Mouse (Mus musculus) heart, adult 18-20 months (tissue): ENCODE results near the gene Dnajc5. TPM values are rescaled to one million over a fixed set of nuclear protein-coding genes. Genes with fewer than 3 reads are reported as not detected.
A peak's percentile ranks its signal among the peaks of the same experiment; 100 is the strongest.

Experiments used
- DNase-seq, 2 experiments: peaks; one replicate each; pipeline ENCODE4 v3.0.0; 2021 to 2022; ENCODE audit warnings: mixed read lengths in 1 of 2
- total RNA-seq, 2 experiments: library from RNA; stranded (reverse); gene quantifications; 2 replicates each; pipeline ENCODE4 v1.2.3; 2021

Dnajc5 gene
- total RNA-seq, 2 experiments from 2014 or later: 59.0 to 64.0 TPM

DNA sequence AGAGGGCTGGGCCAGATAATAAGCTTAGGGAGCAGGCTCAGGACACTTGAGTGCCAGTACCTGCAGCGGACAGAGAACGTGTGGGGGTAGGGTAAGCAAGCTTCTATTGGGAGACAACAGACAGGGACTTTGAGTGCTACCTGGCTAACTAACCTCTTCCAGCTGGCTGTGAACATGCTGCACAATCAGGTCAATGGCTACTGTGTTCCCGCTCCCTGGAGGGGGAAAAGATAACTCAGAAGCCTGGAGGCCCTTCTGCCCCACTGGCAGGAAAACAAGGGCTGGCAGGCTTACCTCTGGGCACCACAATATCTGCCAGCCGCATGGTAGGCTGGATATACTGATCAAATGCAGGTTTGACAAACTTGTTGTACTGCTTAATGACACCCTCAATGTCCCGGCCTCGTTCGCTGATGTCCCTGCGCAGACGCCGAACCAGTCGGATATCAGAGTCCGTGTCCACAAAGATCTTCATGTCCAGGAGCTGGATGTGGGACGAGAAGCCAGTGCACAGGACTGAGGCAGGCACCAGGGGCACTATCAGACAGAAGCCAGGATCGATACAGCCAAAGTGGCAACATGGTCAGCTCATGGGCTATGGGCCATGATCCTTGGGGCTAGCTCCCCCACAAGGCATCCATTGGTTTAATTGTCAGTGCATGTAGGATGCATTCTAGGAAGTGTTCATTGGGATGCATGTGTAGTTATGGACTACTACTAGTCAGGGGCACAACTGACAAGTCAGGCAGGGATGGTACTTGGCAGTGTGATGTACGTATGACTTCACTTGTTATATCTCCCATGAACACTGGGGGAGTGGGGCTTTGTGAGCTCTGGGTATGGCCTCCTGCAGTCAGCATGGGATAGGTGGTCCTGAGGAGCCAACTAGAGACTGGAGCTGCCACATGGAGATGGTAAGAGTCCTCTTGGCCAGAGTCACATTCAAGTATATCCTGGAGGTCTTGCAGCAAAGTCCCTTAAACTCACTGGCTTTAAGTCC lies 52.9 kb downstream of the Dnajc5 start:
- peak; percentile 53 to 75 for DNase-seq

- no peak for DNase-seq
These were observed 53.7 kb downstream of the Dnajc5 start for GRCm38 (mm10) chr2:181573961-181574360.

DNA sequence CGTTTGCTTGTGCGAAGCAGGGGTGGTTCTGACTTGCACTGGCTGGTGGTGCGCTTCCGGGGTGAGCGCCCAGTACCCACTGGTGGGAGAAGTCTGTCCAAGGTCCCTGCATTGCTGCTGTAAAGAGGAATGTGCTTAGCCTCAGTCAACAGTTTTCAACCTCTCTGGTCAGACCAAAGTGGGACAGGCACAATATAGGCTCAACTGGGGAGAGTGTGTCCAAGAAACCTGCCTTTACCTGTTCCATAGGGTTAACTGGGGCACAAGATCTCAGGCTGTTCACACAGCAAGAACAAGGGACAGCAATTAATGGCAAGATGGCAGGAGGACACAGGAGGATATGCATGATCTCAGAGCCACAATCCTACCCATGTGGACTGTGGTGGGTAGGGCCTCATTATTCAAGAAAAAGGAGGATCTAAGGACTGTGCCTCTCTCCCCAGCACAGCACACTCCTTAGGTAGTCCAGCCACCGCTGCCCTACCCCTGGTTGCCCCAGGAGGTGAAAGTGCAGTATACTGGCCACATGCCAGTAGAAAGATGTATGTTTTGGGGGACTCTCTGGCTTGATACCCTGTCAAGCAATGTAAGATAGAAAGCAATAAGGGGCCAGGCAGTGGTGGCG lies 54.7 kb downstream of the Dnajc5 start:
- DNase-seq: no peak

DNA sequence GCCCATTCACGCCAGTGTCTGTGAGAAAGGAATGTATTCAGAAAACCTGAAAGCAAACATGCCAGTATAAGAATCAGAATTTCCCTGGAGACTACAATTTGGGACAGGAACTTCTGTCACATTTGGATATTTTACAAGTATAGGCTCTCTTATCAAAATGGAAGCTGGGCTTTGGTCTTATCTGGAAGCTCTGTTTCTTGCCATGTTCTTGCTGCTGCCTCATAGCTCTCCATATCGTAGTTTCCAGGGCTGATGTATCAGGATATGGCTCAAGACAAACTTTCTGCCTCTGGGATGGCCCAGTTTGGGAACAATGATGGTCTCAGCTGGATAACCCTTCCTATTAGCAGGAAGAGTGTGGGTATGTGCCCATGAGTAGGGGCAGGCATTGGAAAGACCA lies 56.3 kb downstream of the Dnajc5 start:
- DNase-seq: no peak

- DNase-seq: no peak
These were observed 56.8 kb downstream of the Dnajc5 start for GRCm38 (mm10) chr2:181577126-181577525.

- no peak for DNase-seq
These were observed 57.8 kb downstream of the Dnajc5 start for GRCm38 (mm10) chr2:181577981-181578581.

DNA sequence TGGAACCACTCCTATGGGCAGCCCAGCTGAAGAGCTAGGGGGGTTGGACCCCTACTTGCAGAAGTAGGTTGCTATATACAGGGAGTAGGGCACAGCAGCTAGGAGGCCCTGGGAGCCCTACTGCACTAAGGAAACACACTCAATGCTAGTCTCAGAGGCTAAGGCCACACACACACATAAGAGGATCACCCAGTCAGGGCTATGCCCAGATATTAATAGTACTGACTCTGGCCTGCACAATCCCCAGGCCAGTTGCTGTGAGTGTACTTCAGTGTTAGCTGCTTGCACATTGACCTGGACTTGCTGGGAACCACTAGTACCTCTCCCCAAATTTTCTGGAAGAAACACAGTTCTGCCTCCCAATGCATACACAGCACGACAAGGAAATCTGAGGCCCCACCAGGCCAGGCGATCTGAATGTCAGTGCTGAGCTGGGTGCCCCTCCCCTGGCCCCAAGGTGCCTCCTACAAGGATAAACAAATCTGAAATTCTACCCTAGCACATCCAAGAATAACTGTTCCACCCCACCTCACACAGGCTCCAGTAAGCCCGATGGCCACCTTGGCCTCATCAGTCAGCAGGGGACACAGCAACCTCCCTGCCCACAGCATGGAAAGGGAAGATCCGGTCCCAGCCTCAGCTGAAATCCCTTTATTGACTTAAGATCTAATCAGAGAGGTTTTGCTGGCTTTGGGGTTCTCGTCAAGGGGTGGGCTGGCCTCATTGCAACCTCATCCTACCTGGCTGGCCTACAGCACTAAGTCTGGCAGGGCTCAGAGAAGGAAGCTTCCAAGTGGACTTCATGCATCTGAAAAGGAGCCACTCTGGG lies 58.7 kb downstream of the Dnajc5 start:
- DNase-seq: no peak

GRCm38 (mm10) chr2:181579681-181580080 lies 59.4 kb downstream of the Dnajc5 start:
- DNase-seq: no peak

- DNase-seq: no peak
These were observed 60.0 kb downstream of the Dnajc5 start for GRCm38 (mm10) chr2:181580131-181580772.

DNA sequence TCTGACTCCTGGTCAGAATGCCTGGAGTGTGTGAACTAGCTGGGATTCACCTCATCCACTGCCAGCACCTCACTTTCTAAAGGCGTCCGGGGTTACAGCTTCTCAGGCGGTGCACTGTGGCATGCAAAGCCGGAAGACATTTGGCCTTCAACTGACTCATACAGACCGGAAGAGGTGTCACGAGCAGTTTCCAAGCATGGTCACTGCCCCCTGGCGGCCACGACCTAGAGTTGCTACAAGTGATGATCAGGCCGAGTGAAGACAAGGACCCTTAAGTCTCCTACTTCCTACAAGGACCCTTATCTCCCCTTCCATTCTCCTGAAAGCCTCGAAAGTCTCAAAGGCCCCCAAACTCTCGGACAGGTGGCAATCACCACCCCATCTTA lies 60.7 kb downstream of the Dnajc5 start:
- DNase-seq: peak; percentile 86 to 91

DNA sequence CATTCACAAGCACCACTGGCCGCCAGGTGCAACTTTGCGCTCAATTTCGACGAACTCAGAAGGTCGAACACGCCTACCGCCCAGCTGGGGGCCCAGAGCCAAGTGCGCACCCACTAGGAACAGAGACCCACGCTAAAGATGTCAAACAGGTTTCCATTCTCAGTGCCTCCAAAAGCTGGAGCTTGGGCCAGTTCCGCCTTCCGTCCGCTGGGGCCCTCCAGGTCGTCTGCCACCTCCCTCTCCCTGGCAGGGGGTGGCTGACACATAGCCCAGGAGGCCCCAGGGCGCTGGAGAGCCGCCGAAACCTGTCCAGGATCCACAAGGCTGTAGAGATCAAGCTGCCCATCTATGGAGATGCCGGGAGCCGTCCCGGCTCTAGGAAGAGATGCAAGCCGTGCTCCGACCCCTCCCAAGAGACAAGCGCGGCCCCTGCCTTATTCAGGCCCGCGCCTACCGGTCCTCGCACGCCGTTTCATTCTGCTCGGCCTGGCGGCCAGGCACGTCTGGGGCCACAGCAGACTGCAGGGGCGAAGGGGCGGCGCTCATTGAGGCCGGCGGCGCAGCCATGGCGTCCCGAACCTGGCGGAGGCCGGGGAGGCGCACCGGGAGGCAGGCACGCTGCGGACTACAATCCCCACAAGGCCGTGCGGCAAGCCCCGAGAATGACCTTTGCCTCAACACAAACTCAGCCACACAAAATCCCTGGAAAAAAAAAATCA lies 61.3 kb downstream of the Dnajc5 start:
- peak; percentile 91 to 93 for DNase-seq

- DNase-seq: no peak
These were observed 62.1 kb downstream of the Dnajc5 start for GRCm38 (mm10) chr2:181582358-181582757.

DNA sequence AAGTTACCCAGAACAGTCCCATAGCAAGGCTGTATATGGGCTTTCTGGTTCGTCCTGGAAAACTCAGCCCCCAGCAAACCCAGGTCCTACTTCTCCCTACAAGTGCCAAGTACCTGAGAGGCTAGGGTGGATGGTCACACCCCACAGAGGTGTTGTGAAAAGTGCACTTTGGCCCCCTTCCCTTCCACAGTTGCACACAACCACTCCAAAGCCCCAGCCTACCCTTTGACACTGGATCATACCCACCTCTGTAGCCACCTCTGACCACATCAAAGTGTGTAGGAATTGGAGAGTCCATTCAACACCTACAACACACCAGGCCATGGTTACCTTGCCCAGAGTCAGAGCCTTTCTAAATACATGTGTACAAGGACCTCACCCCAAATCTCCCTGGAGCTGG lies 62.7 kb downstream of the Dnajc5 start:
- DNase-seq: no peak

DNA sequence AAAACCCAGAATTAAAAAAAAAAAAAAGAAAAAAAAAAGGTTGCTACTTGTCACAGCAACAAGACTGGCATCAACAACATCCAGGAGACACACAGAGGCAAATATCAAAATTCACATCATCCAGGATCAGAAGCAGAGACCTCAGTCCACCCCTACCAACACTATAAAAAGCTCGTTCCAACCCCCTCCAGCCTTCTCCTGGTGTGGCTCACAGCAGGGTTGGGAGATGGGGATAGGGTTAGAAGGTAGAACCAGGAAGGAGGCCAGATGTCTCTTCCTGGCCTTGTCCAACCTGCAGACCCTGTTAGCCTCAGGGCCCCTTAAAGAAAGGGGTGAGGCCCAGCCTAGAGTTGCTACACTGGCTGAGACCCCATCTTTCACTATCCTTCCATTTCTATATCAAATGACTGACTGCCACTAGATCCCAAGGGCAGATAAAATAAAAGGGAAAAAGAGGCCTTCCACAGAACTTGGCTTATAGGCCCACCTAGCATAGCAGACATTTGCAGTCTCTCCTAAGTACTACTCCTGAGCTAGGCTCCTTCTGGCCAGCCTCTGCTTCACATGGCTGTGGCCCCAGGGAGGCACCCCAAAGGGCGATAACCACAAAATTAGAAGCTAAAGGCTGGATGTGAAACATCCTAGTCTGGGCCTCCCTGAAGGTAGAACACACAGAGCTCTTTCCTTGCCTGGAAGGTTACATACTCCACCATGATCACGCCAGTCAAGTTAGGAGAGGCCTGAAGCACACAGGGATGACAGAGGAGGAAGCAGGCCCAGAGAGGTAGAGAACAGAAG lies 63.4 kb downstream of the Dnajc5 start:
- no peak for DNase-seq

GRCm38 (mm10) chr2:181584411-181584942 lies 64.2 kb downstream of the Dnajc5 start, which contains the start of gene Uckl1:
Uckl1 (minus strand) TSS chr2:181584892.
- DNase-seq: no peak

- no peak for DNase-seq
These were observed 65.2 kb downstream of the Dnajc5 start for GRCm38 (mm10) chr2:181585506-181585905.

- no peak for DNase-seq
These were observed 65.8 kb downstream of the Dnajc5 start for GRCm38 (mm10) chr2:181586124-181586523.

DNA sequence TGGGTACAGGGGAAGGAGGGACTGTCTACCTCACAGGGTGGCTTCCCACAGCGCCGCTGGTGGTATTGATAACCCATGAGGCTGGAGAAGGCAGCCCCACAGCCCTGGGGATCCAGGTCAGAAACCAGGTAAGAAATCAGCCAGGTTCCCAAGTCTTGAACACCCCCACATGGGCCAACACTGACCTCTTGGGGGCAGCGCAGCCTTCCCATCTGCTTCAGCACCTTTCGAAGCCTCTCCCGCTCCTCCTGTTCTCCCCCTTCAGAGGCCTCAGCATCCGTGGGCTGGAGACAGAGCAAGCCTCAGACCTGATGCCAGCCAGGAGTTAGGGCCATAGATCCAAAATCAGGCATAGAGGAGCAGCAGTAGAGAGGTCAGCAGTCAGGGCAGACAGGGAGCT lies 67.5 kb downstream of the Dnajc5 start:
- no peak for DNase-seq

GRCm38 (mm10) chr2:181588229-181588780 lies 68.0 kb downstream of the Dnajc5 start:
- no peak for DNase-seq
